Mouse (Mus musculus): ENCODE data around the gene Nup35.

Nup35 gene

DNA sequence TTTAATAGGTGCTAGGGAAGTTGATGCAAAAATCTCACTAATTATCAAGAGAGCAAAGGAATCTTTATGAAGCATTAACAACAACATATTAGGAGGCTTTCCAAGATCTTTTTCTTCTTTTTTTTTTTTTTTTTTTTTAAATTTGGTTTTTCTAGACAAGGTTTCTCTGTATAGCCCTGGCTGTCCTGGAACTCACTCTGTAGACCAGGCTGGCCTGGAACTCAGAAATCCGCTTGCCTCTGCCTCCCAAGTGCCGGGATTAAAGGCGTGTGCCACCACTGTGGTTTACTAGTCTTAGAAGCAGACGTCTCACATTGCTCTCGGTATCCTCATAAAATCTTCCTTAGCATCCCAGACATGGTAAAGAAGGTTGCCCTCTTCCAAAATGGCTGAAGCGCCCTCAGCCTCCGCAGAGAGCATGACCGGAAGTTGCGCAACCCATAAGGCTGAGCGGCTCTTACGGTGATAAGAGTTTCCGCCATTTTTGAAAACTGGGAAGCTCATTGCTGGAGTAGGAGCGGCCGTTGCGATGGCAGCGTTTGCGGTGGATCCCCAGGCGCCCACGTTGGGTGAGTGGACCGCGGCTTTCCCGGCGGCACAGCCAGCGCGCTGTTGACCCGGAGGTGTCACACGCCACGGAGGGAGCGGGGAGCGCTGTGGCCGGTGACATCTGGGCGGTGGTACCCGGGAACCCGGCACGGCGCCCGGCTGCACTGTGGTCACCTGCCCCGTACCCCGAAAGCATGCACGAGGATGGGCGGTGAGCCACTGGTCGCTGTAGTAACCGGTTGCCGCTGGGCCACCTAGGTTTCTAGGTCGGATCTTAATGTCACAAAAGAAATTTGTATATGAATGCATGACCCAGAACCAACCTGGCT lies 21.6 kb downstream of the Nup35 start:
- DNase-seq (ENCODE audit: low spot score in 2 of 2), result peak; percentile 84 to 94

DNA sequence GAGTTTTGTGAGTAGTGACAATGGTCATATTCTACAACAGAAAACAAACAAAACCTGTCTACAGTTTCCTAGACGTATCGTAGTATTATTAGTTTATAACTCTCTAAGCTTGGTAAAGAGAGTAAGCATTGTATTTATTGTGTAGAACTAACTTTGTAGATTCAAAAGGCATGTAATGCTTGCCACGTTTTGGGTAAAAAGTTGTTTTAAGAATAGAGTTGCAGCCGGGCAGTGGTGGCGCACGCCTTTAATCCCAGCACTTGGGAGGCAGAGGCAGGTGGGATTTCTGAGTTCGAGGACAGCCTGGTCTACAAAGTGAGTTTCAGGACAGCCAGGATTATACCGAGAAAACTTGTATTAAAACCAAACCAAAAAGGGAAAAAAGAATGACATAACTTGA lies 22.4 kb downstream of the Nup35 start:
- DNase-seq (ENCODE audit: low spot score in 2 of 2), result no peak

DNA sequence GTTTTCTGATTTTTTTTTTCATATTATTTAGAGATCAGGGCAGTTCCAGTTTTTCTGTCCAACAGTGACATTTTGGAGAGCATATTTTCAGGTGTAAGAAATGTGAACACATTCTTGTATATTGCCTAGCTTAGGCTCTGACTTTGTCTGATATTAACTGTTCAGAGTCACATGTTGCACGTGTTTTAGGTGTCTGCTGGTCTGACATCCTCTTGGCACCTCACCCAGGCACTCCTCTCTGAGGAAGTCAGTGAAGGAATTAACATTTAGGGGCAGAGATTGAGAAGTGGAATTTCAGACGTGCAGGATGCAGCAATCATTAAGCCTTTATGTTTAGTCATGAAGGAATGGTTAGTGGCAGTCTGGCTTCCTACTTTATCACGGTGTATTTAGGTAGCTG lies 22.8 kb downstream of the Nup35 start:
- DNase-seq (ENCODE audit: low spot score in 2 of 2), result no peak

DNA sequence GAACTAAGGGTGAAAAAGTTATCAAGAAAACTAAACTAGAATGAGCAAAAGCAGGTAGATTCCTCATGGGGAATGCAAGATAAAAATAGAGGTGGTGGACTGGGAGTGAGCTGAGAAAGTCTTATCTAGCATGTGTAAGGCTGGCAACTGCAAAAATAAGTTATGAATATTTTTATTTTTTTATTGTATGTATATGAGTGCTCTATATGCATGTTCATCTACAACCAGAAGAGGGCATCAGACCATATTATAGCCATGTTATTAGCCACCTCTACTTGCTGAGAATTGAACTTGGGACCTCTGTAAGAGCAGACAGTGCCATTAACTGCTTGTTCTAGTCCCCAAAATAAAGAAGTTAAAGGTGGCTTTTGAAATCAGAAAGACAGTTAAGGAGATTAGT lies 44.4 kb downstream of the Nup35 start:
- no peak for DNase-seq (ENCODE audit: low spot score in 2 of 2)

DNA sequence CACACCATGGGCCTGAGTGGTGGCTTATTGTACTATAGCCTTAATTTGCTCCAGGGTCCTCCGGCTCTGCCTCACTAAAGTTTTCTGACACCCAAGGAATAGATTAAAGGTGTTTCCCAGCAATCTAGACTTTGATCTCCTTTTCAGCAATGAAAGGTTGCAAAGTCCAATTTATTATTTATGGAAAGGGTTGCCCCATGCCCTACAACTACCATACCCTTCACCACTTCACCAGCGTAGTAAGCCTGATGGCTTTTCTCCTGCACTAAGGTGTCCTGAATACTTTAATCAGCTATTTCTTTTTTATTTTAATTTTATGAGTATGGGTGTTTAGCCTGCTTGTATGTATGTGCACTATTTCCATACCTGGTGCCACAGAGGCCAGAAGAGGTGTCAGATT lies 45.6 kb downstream of the Nup35 start:
- DNase-seq (ENCODE audit: low spot score in 2 of 2), result no peak

DNA sequence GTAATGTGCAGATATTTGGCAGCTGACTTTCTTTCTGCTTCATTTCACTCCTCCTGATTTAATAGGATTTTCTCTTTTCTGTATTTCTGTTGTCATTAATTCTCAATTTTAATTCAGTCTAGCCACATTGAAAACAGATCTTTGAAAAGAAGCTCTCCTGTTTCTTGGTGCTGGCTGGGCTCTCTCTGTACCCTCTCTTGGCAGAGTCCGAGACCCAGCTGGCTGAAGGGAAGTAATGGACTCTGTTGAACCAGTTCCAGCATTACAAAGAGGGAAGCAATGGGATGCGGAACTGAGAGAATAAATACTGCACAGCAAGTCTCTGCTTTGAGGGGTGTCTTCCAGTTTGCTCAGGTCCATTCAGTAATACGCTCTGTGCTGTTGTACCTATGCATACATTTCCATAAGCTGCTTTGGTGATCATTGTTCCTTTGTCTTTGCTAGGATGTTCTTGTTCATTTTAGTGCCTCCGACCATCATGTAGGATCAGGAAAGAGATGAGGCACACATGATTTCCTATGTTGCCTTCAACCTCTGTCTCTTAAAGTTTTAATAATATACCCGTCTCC lies 50.4 kb downstream of the Nup35 start:
- DNase-seq (ENCODE audit: low spot score in 2 of 2), result no peak

DNA sequence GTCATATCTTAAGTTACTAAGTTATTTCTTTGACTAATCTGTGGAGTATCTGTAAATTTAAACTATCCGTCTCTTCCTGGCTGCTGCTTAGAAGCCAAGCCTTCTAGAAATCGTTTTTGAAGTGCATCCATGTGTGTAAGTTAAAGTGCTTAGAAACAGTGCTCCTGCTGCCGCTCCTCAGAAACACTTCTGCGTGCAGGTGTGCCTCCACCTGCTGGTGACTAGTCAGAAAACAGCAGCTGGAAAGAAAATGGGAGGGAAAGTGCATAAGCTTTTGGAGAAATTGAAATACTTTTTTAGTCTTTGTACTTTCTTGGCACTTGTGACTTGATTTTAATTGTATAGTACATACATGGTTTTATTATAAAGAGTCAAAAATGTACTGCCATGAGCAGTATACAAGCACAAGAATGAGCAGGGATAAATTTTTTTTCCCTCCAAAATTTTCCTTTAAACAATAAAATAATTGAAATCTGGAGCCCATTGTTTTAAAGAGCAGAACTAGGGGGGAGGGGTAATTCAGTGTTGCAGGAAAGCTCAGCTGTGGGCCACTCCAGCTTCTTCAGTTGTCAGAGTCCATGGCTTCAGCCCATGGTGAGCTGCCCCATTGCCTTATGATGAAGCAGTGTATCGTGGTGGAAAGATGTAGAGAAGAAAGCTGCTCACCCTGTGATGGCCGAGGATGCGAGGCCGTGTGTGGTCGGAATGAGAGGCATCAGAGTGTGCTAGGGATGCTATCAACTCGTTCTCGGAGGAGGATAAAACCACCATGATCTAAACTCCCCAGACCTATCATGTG lies 53.0 kb downstream of the Nup35 start:
- DNase-seq (ENCODE audit: low spot score in 2 of 2), result no peak

DNA sequence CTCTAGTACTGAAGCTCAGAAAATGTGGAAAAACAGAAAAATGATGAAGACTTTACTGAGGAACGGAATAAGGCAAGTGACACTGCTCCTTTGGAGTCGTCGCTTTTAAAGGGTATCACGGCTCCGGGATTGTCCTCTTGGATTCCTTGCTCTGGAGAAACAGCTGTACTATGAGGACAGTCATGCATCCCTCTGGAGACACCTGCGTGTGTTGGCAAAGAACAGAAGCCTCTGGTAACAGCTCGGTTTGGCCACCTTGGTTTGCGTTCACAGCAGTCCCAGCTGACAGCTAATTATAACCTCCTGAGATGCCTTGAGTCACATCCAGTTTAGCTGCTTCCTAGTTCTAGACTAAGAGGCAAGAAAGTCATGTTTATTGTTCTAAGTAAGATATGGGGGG lies 61.8 kb downstream of the Nup35 start:
- no peak for DNase-seq (ENCODE audit: low spot score in 2 of 2)

DNA sequence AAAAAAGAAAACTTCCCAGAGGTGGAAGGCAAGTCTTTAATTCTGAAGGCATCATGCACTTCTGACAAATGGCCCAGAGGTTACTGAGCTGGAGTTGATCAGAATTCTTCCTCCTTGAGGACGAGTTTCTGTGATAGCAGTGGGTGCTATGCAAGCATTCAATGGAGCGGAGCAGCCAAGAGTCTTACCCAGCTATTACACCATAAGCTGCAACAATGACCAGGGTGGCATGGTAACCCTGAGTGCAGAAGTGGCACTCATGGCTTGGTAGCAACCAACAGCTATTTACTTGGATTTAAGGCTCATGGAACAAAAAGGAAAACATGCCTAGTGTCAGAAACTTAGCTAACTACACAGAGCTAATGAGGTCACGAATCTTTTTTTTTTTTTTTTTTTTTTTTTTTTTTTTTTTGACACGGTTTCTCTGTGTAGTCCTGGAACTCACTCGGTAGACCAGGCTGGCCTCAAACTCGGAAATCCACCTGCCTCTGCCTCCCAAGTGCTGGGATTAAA lies 66.7 kb downstream of the Nup35 start:
- DNase-seq (ENCODE audit: low spot score in 2 of 2), result no peak

DNA sequence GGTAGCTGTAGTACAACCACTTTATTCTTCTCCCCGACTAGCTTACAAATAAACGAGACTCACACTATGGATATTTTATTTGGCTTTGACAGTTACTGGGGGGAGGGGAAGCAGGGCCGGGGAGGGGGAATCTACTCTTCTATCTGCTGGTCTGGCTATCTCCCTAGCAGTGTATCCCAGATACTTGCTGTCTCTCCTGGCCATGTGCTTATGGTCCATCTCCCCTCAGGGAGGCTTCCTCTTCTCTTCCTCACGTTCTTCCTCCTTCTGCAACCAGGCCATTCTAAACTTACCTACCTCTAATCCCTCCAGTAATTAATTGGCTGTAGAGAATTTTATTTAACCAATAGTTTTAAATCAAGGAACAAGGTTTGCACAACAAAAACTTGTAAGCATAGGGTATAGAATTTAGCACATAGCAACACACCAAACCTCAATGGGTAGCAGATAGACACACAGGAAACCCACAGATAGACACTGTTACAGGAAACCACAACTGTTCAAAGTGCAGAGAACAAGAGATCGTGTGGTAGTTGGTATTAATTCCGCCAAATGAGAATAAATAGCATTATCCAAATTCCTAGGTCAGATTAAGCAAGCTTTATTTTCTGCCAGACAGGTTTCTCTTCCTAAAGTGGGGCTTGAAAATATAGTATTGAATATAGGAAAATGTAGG lies 67.5 kb downstream of the Nup35 start:
- no peak for DNase-seq (ENCODE audit: low spot score in 2 of 2)

DNA sequence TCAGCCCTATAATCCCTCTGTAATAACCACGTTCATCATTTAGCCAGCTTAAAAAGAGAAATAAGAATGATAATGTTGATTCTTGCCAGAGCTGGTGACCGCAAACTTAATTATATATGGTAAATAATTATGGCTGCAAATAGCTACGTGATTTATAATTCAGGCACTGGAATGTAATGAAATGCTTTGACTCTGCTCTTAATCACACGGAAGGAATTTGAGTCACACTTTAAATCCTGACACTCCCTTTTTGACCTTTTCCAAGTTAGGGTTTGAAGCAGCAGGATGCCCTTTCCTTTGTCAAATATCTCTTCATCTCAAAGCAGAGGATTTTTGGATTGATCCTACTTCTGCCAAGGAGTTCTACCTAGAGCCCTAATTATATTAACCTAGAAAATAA lies 71.2 kb downstream of the Nup35 start:
- no peak for DNase-seq (ENCODE audit: low spot score in 2 of 2)

DNA sequence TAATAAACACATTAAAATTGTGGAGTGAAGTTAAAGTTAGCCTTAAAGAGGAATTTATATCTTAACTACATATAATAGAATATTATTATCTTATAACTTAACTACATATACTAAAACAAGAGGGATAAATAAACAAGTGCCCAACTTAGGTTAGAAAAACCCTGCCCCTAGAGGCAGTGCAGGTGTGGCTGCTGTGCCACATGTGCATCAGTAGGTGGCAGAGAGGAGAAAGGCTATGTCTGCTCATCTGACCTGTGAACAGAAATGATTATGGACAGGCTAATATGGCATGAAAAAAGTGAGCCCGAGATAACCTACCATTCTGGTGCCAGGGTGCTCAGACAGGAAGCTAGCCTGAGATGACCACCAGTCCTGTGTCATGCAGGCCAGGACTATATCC lies 90.4 kb downstream of the Nup35 start:
- no peak for DNase-seq (ENCODE audit: low spot score in 2 of 2)

Data from left cerebral cortex, adult 9 months (tissue).